Mouse (Mus musculus): ENCODE measurements around the gene Unc5c.

Unc5c gene

GRCm38 (mm10) chr3:141465104-141465705 lies at the start of gene Unc5c:
TSS of gene Unc5c (plus strand) at chr3:141465216.
- in situ Hi-C loops (cut with MboI) = no loop called here

- in situ Hi-C loops (cut with MboI) = no loop called here
These were observed 7.5 kb upstream of the Unc5c start for GRCm38 (mm10) chr3:141457475-141457874.

- in situ Hi-C loops (cut with MboI) = no loop called here
These were observed 2.5 kb upstream of the Unc5c start for GRCm38 (mm10) chr3:141462482-141462881.

- in situ Hi-C loops (cut with MboI) = no loop called here
These were observed 319 bp upstream of the Unc5c start for GRCm38 (mm10) chr3:141464691-141465103.

GRCm38 (mm10) chr3:141466061-141466460 lies 1.0 kb downstream of the Unc5c start:
- in situ Hi-C loops (cut with MboI) = no loop called here

GRCm38 (mm10) chr3:141466727-141467335 lies 1.8 kb downstream of the Unc5c start:
- in situ Hi-C loops (cut with MboI) = no loop called here

GRCm38 (mm10) chr3:141469338-141469737 lies 4.3 kb downstream of the Unc5c start:
- in situ Hi-C loops (cut with MboI) = no loop called here

- in situ Hi-C loops (cut with MboI) = no loop called here
These were observed 8.2 kb downstream of the Unc5c start for GRCm38 (mm10) chr3:141473205-141473604.

- in situ Hi-C loops (cut with MboI) = no loop called here
These were observed 10.4 kb downstream of the Unc5c start for GRCm38 (mm10) chr3:141475389-141475788.

- in situ Hi-C loops (cut with MboI) = no loop called here
These were observed 10.9 kb downstream of the Unc5c start for GRCm38 (mm10) chr3:141475919-141476318.

GRCm38 (mm10) chr3:141476670-141477069 lies 11.7 kb downstream of the Unc5c start:
- in situ Hi-C loops (cut with MboI) = no loop called here

GRCm38 (mm10) chr3:141482465-141482864 lies 17.4 kb downstream of the Unc5c start:
- in situ Hi-C loops (cut with MboI) = no loop called here

GRCm38 (mm10) chr3:141483665-141484431 lies 18.8 kb downstream of the Unc5c start:
- in situ Hi-C loops (cut with MboI) = no loop called here

GRCm38 (mm10) chr3:141485218-141485617 lies 20.2 kb downstream of the Unc5c start:
- in situ Hi-C loops (cut with MboI) = no loop called here

- in situ Hi-C loops (cut with MboI) = no loop called here
These were observed 25.6 kb downstream of the Unc5c start for GRCm38 (mm10) chr3:141490647-141491046.

GRCm38 (mm10) chr3:141491272-141491950 lies 26.4 kb downstream of the Unc5c start:
- in situ Hi-C loops (cut with MboI) = no loop called here

- in situ Hi-C loops (cut with MboI) = no loop called here
These were observed 26.9 kb downstream of the Unc5c start for GRCm38 (mm10) chr3:141491951-141492310.

GRCm38 (mm10) chr3:141493000-141493399 lies 28.0 kb downstream of the Unc5c start:
- in situ Hi-C loops (cut with MboI) = no loop called here

GRCm38 (mm10) chr3:141498348-141499056 lies 33.5 kb downstream of the Unc5c start:
- in situ Hi-C loops (cut with MboI) = no loop called here

- in situ Hi-C loops (cut with MboI) = no loop called here
These were observed 37.0 kb downstream of the Unc5c start for GRCm38 (mm10) chr3:141501845-141502505.

- in situ Hi-C loops (cut with MboI) = no loop called here
These were observed 38.3 kb downstream of the Unc5c start for GRCm38 (mm10) chr3:141503331-141503730.

All from mature B cell (primary cell).